Mouse (Mus musculus) forebrain, postnatal 0 days (tissue): ENCODE measurements around the gene Crnkl1. TPM values are rescaled to one million over a fixed set of nuclear protein-coding genes. Genes with fewer than 3 reads are reported as not detected.

Experiments
- ATAC-seq: fragments of 200-750 bp; cut with Nextera tagmentation; 2 replicates; pipeline ENCODE4 v1.8.0; 2017; ENCODE audit warnings: mild to moderate bottlenecking, moderate library complexity
- DNase-seq: peaks from one replicate; pipeline ENCODE4 v3.0.0-alpha.2; 2015
- H3K27ac ChIP-seq: fragments of 300-500 bp; sonication (generic); 2 replicates; pipeline ENCODE4 v1.5.1; 2014; ENCODE audit warnings: low read depth, mild to moderate bottlenecking, antibody characterized with exemption, low read length, moderate library complexity, mixed read lengths
- H3K27me3 ChIP-seq: fragments of 300-500 bp; sonication (generic); 2 replicates; pipeline ENCODE4 v1.6.1; 2014; ENCODE audit warnings: mild to moderate bottlenecking, low read length, mixed read lengths; ENCODE audit not compliant: insufficient read depth
- H3K36me3 ChIP-seq: fragments of 300-500 bp; sonication (generic); 2 replicates; pipeline ENCODE4 v1.6.1; 2014; ENCODE audit warnings: mild to moderate bottlenecking, moderate library complexity; ENCODE audit not compliant: insufficient read depth
- H3K4me1 ChIP-seq: fragments of 300-500 bp; sonication (generic); 2 replicates; pipeline ENCODE4 v1.6.1; 2014; ENCODE audit warnings: antibody characterized with exemption; ENCODE audit not compliant: insufficient read depth
- H3K4me2 ChIP-seq: fragments of 300-500 bp; sonication (generic); 2 replicates; pipeline ENCODE4 v1.6.1; 2014; ENCODE audit warnings: low read depth, mild to moderate bottlenecking, moderate library complexity
- H3K4me3 ChIP-seq: fragments of 300-500 bp; sonication (generic); 2 replicates; pipeline ENCODE4 v1.5.1; 2014; ENCODE audit warnings: low read depth, low read length, mixed read lengths
- H3K9ac ChIP-seq: fragments of 300-500 bp; sonication (generic); 2 replicates; pipeline ENCODE4 v1.6.1; 2014; ENCODE audit warnings: mild to moderate bottlenecking
- H3K9me3 ChIP-seq: fragments of 300-500 bp; sonication (generic); 2 replicates; pipeline ENCODE4 v1.6.1; 2016; ENCODE audit warnings: low read length
- CTCF ChIP-seq: sonication (generic); IDR thresholded peaks from 2 replicates; pipeline ENCODE4 v1.5.1; 2016; ENCODE audit warnings: antibody characterized with exemption, control low read depth, low read depth
- WGBS: fragments of 180-500 bp; shearing (Covaris S2); extraction: QIAGEN DNeasy Blood & Tissue Kit; methylation state at CpG from one replicate; pipeline ENCODE4 v1.1.7; 2014; 5-methylcytosine and 5-hydroxymethylcytosine counted together
- polyA plus RNA-seq: library from polyadenylated mRNA; unstranded; fragments of >200 nt; fragmentation: Nextera tagmentation; extraction: Ambion mirVana; gene quantifications from 2 replicates; pipeline ENCODE4 v1.2.1, GENCODE M21; 2015
- total RNA-seq: library from RNA; depleted of rRNA; stranded (reverse); fragments of >200 nt; gene quantifications from 2 replicates; pipeline ENCODE4 v1.2.3, GENCODE M21; 2014

Gene Crnkl1
- total and polyA plus RNA-seq, 2 experiments from 2014 or later: 15.5 to 24.5 TPM

DNA sequence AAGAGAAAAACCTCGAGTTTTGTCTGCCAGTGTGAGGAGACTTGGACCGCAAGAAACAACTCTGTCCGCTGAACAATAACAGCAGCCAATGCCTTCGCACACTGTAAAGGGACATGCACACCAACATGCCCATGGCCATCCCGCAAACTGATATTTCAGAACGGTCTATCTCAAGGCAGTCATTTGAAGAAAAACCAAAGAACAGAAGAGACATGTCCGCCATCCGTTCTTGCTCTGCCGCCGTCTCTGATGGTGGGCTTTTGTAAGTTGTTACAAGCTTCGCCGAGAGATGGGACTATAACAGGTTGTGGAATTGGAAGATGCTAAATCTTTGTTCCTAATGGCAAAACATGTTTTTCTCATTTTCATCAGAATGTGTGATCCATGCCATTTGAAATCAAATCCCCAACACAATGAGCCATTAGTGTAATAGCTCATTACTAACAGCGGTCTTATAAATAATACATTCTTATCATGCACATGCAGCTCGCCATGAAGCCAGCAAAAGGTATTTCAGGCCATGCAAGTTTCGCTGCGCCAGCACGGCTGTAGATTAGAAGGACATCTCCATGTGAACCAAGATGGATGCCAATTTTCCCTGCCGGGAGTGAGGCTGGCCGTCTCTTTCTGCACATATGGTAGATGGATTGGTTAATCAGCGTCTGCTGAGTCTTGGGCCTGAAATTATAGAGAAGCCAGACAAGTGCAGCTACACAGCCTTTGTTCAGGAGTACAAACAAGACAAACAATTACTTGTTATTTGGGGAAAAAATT, 36.6 kb upstream of the Crnkl1 start:
- no peak for TF ChIP-seq CTCF
- H3K27me3 ChIP-seq: no peaks in the 10 kb centered on the region
- H3K9ac ChIP-seq: 0 out of 2 replicates have a peak overlapping the region, but pooled peaks have one; percentile 22
- H3K9me3 ChIP-seq: no peaks in the 10 kb centered on the region
- peak overlapping the region; percentile 60 for H3K27ac ChIP-seq
- no peak overlapping the region for H3K4me2 ChIP-seq
- H3K4me1 ChIP-seq: 0 out of 2 replicates have a peak, but pooled peaks cover 3% of the 10 kb centered on the region
- DNase-seq: peak; percentile 81
- H3K4me3 ChIP-seq: no peak overlapping the region
- 54% methylated on average over 20 of the region's 20 CpGs for WGBS
- no peaks in the 10 kb centered on the region for H3K36me3 ChIP-seq
- ATAC-seq: peak; percentile 87

DNA sequence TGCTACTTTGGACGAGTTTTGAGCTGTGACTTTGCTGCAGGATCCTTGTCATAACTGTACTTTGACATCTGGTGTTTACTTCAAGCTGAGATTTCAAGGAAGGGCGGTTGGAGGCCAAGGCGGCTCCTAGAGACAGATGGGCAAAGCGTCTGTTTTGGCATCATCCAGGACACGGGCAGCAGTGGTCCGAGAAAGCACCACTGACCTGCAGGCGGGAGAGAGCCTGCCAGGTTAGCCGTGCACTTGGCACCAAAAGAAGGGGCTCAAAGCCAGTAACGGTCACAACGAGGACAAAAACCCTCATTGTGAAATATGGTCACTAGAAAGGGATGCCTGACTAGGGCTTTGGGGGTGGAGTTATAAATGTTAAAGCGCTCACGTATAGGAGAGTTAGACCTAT, 35.9 kb upstream of the Crnkl1 start:
- peak; percentile 42 for DNase-seq
- Histone ChIP-seq H3K4me1 (0 out of 2 replicates have a peak, but pooled peaks cover 3% of the 10 kb centered on the region), H3K4me3 (no peak overlapping the region), H3K4me2 (no peak overlapping the region), H3K9ac (no peak overlapping the region), H3K27me3 (no peaks in the 10 kb centered on the region), H3K27ac (peak overlapping the region; percentile 60), H3K9me3 (no peaks in the 10 kb centered on the region), H3K36me3 (no peaks in the 10 kb centered on the region)
- WGBS: 54% methylated on average over 12 of the region's 12 CpGs
- ATAC-seq: peak; percentile 47
- TF ChIP-seq CTCF: no peak

DNA sequence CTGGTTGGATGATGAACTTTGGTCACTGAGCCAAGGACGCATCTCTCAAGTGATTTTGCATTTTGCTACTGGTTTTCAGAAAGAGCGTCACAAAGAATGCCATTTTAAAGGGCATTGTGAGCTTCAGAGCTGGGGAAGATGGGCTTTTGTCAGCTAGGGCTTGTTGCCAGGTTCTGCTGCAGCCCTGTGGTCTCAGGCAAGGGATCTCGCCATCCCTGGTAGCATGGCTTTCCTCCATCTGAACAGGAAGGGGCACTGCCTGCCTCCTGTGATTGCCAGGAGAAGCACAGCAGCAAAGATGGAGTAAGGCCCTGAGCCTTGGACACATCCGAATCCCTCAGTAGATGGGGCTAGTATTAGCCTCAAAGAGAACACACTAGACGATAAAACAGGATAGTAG, 27.0 kb upstream of the Crnkl1 start:
- Histone ChIP-seq H3K4me1 (no peaks in the 10 kb centered on the region), H3K36me3 (no peaks in the 10 kb centered on the region), H3K9me3 (no peaks in the 10 kb centered on the region), H3K27ac (no peak overlapping the region), H3K4me3 (no peak overlapping the region), H3K27me3 (no peaks in the 10 kb centered on the region), H3K9ac (no peak overlapping the region), H3K4me2 (no peak overlapping the region)
- ATAC-seq (no peak), DNase-seq (no peak)
- 0 out of 2 replicates have a peak, but pooled peaks have one; percentile 13 for TF ChIP-seq CTCF
- 62% methylated on average over 5 of the region's 5 CpGs for WGBS

DNA sequence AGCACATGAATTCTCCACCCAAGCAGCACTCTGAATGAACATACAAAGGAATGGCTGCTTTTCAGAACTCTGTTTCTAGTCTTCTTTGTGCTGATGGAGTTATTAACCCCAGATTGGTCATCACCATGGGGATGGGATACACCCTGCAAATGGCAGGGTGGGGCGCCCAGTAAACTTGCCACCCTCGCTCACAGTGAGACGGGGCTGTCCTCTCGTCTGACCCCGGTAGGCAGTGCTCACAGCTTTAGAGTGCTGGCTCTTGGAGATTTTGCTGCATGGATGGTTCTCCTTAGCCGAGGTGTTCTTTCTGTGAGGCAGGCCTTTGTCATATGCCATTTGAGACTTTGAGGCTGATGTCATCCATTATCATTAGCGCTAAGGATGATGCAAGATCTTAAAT, 23.7 kb upstream of the Crnkl1 start:
- no peak for DNase-seq

DNA sequence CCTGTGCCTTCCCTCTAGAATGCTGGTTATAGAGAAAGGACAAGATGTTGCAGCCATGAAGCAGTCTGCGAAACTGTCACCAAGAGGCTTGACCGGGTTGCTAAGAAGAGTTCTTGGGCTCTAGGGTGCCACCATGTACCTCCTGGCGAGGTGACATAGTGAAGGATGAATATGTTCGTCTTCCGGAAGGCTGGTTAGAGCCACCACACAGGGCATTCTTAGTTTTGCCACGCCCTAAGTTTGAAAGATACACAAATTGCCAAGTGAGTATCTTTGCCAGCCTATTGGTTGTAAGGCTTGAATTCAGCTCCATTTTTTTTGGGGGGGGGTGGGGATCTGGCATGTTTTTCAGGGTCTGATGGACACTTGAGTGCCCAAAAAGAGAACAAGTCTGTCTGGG, 23.3 kb upstream of the Crnkl1 start:
- H3K9ac ChIP-seq: no peak overlapping the region
- DNase-seq (no peak), ATAC-seq (no peak)
- H3K27me3 ChIP-seq: no peaks in the 10 kb centered on the region
- TF ChIP-seq CTCF: no peak
- no peaks in the 10 kb centered on the region for H3K9me3 ChIP-seq
- H3K4me1 ChIP-seq: no peaks in the 10 kb centered on the region
- 66% methylated on average over 6 of the region's 6 CpGs for WGBS
- H3K27ac ChIP-seq: no peak overlapping the region
- H3K4me2 ChIP-seq: no peak overlapping the region
- H3K4me3 ChIP-seq: no peak overlapping the region
- H3K36me3 ChIP-seq: no peaks in the 10 kb centered on the region

More for the DNA sequence above, 23.7 kb upstream of the Crnkl1 start:
- Histone ChIP-seq H3K4me1 (no peaks in the 10 kb centered on the region), H3K9ac (no peak overlapping the region), H3K27ac (no peak overlapping the region), H3K4me3 (no peak overlapping the region), H3K9me3 (no peaks in the 10 kb centered on the region), H3K27me3 (no peaks in the 10 kb centered on the region), H3K4me2 (no peak overlapping the region), H3K36me3 (no peaks in the 10 kb centered on the region)
- WGBS: 43% methylated on average over 7 of the region's 7 CpGs
- peak; percentile 34; the same call in 1 of the 2 replicates for ATAC-seq
- TF ChIP-seq CTCF: no peak

DNA sequence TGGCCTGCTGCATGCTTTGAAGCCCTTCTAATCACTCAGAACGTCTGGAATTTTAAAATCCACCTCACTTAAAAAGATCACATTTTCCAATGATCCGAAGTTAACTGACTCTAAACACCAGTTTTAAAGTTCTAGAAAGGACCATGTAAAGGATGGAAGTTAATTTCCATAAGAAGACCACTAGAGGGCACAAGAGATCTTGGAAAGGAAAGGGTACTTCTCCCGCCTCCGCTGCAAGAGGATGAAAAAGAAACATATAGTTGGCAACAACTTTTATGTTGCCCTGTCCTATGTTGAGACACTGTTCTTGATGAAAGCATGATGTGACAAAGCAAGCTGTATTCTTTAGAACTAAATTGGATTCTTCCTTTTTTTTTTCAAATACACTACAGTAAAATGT, 22.6 kb upstream of the Crnkl1 start:
- ATAC-seq (peak; percentile 80), DNase-seq (peak; percentile 69)
- WGBS: 9% methylated on average over 4 of the region's 4 CpGs
- Histone ChIP-seq H3K9me3 (no peaks in the 10 kb centered on the region), H3K36me3 (no peaks in the 10 kb centered on the region), H3K4me1 (no peaks in the 10 kb centered on the region), H3K4me3 (no peak overlapping the region), H3K27ac (no peak overlapping the region), H3K4me2 (no peak overlapping the region), H3K27me3 (no peaks in the 10 kb centered on the region), H3K9ac (no peak overlapping the region)
- TF ChIP-seq CTCF: peak; percentile 87

DNA sequence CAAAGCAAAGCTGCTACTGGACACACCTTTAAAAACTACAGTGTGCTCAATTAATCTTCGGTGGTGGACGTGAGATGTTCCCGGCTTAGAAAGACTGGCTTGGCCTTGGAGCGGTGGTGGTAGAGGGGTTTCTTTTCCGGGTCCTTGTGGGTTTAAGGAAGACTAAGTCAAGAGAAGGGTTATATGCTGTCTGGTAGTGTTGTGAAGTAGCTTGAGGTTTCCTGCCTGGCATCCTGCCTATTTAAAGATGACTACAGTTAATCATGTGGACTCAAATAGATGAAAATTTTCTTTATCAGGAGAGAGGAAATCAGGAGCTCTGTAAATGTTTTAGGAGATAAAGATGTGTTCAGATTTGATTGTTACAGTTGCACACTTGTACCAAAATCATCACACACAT, 21.5 kb upstream of the Crnkl1 start:
- no peak overlapping the region for H3K4me2 ChIP-seq

More for the DNA sequence above, 21.5 kb upstream of the Crnkl1 start:
- 17% methylated on average over 5 of the region's 5 CpGs for WGBS
- Histone ChIP-seq H3K4me1 (no peaks in the 10 kb centered on the region), H3K9me3 (no peaks in the 10 kb centered on the region), H3K36me3 (no peaks in the 10 kb centered on the region), H3K9ac (no peak overlapping the region), H3K27ac (no peak overlapping the region), H3K4me3 (no peak overlapping the region), H3K27me3 (no peaks in the 10 kb centered on the region)
- TF ChIP-seq CTCF: no peak
- no peak for DNase-seq
- ATAC-seq: no peak
